Mouse (Mus musculus) cerebellum, adult 2 months (tissue): ENCODE data around the gene Gpc6.

Experiments used
- CTCF ChIP-seq: fragments of 200-500 bp; IDR thresholded peaks from 2 replicates; pipeline ENCODE4 v1.5.1; 2011; ENCODE audit warnings: low read depth, mild to moderate bottlenecking, control low read depth, low read length, moderate library complexity, borderline replicate concordance; ENCODE audit not compliant: insufficient read depth
- POLR2A ChIP-seq: fragments of 200-500 bp; IDR thresholded peaks from 2 replicates; pipeline ENCODE4 v1.6.1; 2011; ENCODE audit warnings: low read length, control low read depth, borderline replicate concordance; ENCODE audit not compliant: insufficient read depth

DNA sequence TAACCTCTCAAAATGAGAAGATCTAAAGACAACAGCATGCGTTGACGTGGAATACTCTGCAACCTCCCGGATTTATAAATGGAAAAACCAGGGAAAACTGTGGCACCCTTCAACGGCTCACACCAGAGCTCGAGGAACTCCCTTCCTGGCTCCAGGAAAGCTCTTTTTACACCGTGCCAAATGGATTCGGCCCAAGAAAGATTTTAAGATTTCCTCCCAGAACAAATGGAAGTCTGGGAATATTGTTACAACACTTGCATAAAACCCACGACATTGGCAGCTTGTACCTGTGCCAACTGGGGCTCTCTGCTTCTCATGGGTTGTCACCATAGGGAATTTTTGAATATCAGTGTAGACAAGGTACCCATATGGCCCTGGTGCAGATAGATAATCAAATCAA, 647.1 kb downstream of the Gpc6 start:
- TF ChIP-seq CTCF, result no peak
- TF ChIP-seq POLR2A, result no peak
